Mouse (Mus musculus) liver, embryonic 12.5 days (tissue): ENCODE data around the gene Adamtsl5. TPM values are rescaled to one million over a fixed set of nuclear protein-coding genes. Genes with fewer than 3 reads are reported as not detected.

ENCODE experiments used
- ATAC-seq: fragments of 200-750 bp; cut with Nextera tagmentation; 2 replicates; pipeline ENCODE4 v1.8.0; 2017; ENCODE audit warnings: moderate number of reproducible peaks, mild to moderate bottlenecking, moderate library complexity
- H3K27ac ChIP-seq: fragments of 300-500 bp; sonication (generic); 2 replicates; pipeline ENCODE4 v1.5.1; 2016; ENCODE audit warnings: mild to moderate bottlenecking
- H3K27me3 ChIP-seq: fragments of 300-500 bp; sonication (generic); replicated peaks from 2 replicates; pipeline ENCODE4 v1.6.1; 2016; ENCODE audit warnings: mild to moderate bottlenecking, moderate library complexity
- H3K36me3 ChIP-seq: fragments of 300-500 bp; sonication (generic); 2 replicates; pipeline ENCODE4 v1.6.1; 2016; ENCODE audit warnings: mild to moderate bottlenecking, moderate library complexity
- H3K4me1 ChIP-seq: fragments of 300-500 bp; sonication (generic); 2 replicates; pipeline ENCODE4 v1.6.1; 2016
- H3K4me2 ChIP-seq: fragments of 300-500 bp; sonication (generic); 2 replicates; pipeline ENCODE4 v1.6.1; 2016; ENCODE audit warnings: mild to moderate bottlenecking, moderate library complexity
- H3K4me3 ChIP-seq: fragments of 300-500 bp; sonication (generic); 2 replicates; pipeline ENCODE4 v1.5.1; 2016; ENCODE audit warnings: mild to moderate bottlenecking, moderate library complexity
- H3K9ac ChIP-seq: fragments of 300-500 bp; sonication (generic); 2 replicates; pipeline ENCODE4 v1.6.1; 2016; ENCODE audit warnings: mild to moderate bottlenecking, moderate library complexity
- H3K9me3 ChIP-seq: fragments of 300-500 bp; sonication (generic); replicated peaks from 2 replicates; pipeline ENCODE4 v1.6.1; 2016; ENCODE audit warnings: mild to moderate bottlenecking, moderate library complexity
- WGBS: fragments of 180-500 bp; shearing (Covaris S2); methylation state at CpG from one replicate; pipeline ENCODE4 v1.1.7; 2016; ENCODE audit not compliant: insufficient replicate concordance; 5-methylcytosine and 5-hydroxymethylcytosine counted together
- polyA plus RNA-seq: library from polyadenylated mRNA; unstranded; fragments of >200 nt; fragmentation: Nextera tagmentation; extraction: Ambion mirVana; gene quantifications from 2 replicates; pipeline ENCODE4 v1.2.1, GENCODE M21; 2016

Gene Adamtsl5
- polyA plus RNA-seq, 1 experiment from 2014 or later: 2.4 TPM

- H3K27me3 ChIP-seq: peaks cover 91% of the 10 kb centered on the region
- no peaks in the 10 kb centered on the region for H3K9me3 ChIP-seq
- no peak overlapping the region for H3K4me3 ChIP-seq
- H3K9ac ChIP-seq: no peak overlapping the region
- no peak overlapping the region for H3K27ac ChIP-seq
- no peak for ATAC-seq
- H3K4me2 ChIP-seq: no peak overlapping the region
- WGBS: 17% methylated on average over 20 of the region's 20 CpGs
- H3K36me3 ChIP-seq: peaks cover 15% of the 10 kb centered on the region
- H3K4me1 ChIP-seq: peaks cover 43% of the 10 kb centered on the region
Measured at GRCm38 (mm10) chr10:80313627-80314201, 34.5 kb downstream of the Adamtsl5 start.

GRCm38 (mm10) chr10:80312586-80313504 is 35.4 kb downstream of the Adamtsl5 start:
- Histone ChIP-seq H3K9me3 (no peaks in the 10 kb centered on the region), H3K9ac (no peak overlapping the region), H3K27ac (no peak overlapping the region), H3K4me2 (no peak overlapping the region), H3K4me3 (no peak overlapping the region), H3K4me1 (peaks cover 34% of the 10 kb centered on the region), H3K36me3 (peaks cover 6% of the 10 kb centered on the region), H3K27me3 (peaks cover 100% of the 10 kb centered on the region)
- ATAC-seq: no peak
- 51% methylated on average over 54 of the region's 54 CpGs for WGBS

- WGBS: 54% methylated on average over 16 of the region's 16 CpGs
- no peak overlapping the region for H3K4me2 ChIP-seq
- H3K9ac ChIP-seq: no peak overlapping the region
- H3K36me3 ChIP-seq: no peaks in the 10 kb centered on the region
- H3K4me1 ChIP-seq: peaks cover 21% of the 10 kb centered on the region
- ATAC-seq: no peak
- H3K9me3 ChIP-seq: no peaks in the 10 kb centered on the region
- H3K4me3 ChIP-seq: no peak overlapping the region
- no peak overlapping the region for H3K27ac ChIP-seq
- peaks cover 100% of the 10 kb centered on the region for H3K27me3 ChIP-seq
Measured at GRCm38 (mm10) chr10:80311560-80311959, 36.7 kb downstream of the Adamtsl5 start.

GRCm38 (mm10) chr10:80304862-80305261 is 43.4 kb downstream of the Adamtsl5 start:
- H3K4me3 ChIP-seq: peak overlapping the region; percentile 39
- peak overlapping the region; percentile 65 for H3K4me2 ChIP-seq
- no peak overlapping the region for H3K9ac ChIP-seq
- ATAC-seq: peak; percentile 63
- peaks cover 16% of the 10 kb centered on the region for H3K4me1 ChIP-seq
- H3K9me3 ChIP-seq: no peaks in the 10 kb centered on the region
- peaks cover 99% of the 10 kb centered on the region for H3K27me3 ChIP-seq
- H3K36me3 ChIP-seq: no peaks in the 10 kb centered on the region
- no peak overlapping the region for H3K27ac ChIP-seq
- 3% methylated on average over 25 of the region's 25 CpGs for WGBS

GRCm38 (mm10) chr10:80304458-80304857 is 43.8 kb downstream of the Adamtsl5 start:
- H3K9me3 ChIP-seq: no peaks in the 10 kb centered on the region
- H3K4me2 ChIP-seq: peak overlapping the region; percentile 65
- peak overlapping the region; percentile 39 for H3K4me3 ChIP-seq
- no peaks in the 10 kb centered on the region for H3K36me3 ChIP-seq
- no peak overlapping the region for H3K9ac ChIP-seq
- no peak overlapping the region for H3K27ac ChIP-seq
- H3K27me3 ChIP-seq: peaks cover 99% of the 10 kb centered on the region
- peaks cover 16% of the 10 kb centered on the region for H3K4me1 ChIP-seq
- WGBS: 8% methylated on average over 12 of the region's 12 CpGs
- ATAC-seq: no peak; the same call in 1 of the 2 replicates

- H3K27ac ChIP-seq: no peak overlapping the region
- no peak overlapping the region for H3K9ac ChIP-seq
- H3K27me3 ChIP-seq: peaks cover 99% of the 10 kb centered on the region
- H3K4me2 ChIP-seq: no peak overlapping the region; the same call in 1 of the 2 replicates
- H3K4me3 ChIP-seq: no peak overlapping the region
- peak; percentile 31 for ATAC-seq
- peaks cover 19% of the 10 kb centered on the region for H3K4me1 ChIP-seq
- 25% methylated on average over 9 of the region's 9 CpGs for WGBS
- no peaks in the 10 kb centered on the region for H3K36me3 ChIP-seq
- H3K9me3 ChIP-seq: no peaks in the 10 kb centered on the region
Measured at GRCm38 (mm10) chr10:80302471-80302881, 45.7 kb downstream of the Adamtsl5 start.

- ATAC-seq: no peak; the same call in 1 of the 2 replicates
- no peak overlapping the region; the same call in 1 of the 2 replicates for H3K4me2 ChIP-seq
- no peaks in the 10 kb centered on the region for H3K36me3 ChIP-seq
- H3K9ac ChIP-seq: no peak overlapping the region
- H3K4me1 ChIP-seq: peaks cover 24% of the 10 kb centered on the region
- 61% methylated on average over 5 of the region's 5 CpGs for WGBS
- H3K27me3 ChIP-seq: peaks cover 99% of the 10 kb centered on the region
- H3K9me3 ChIP-seq: no peaks in the 10 kb centered on the region
- no peak overlapping the region for H3K27ac ChIP-seq
- H3K4me3 ChIP-seq: no peak overlapping the region
Measured at GRCm38 (mm10) chr10:80302082-80302355, 46.2 kb downstream of the Adamtsl5 start.

GRCm38 (mm10) chr10:80301256-80302081 is 46.7 kb downstream of the Adamtsl5 start:
- ATAC-seq: no peak
- no peaks in the 10 kb centered on the region for H3K36me3 ChIP-seq
- H3K9ac ChIP-seq: no peak overlapping the region
- no peak overlapping the region for H3K4me2 ChIP-seq
- H3K27me3 ChIP-seq: peaks cover 99% of the 10 kb centered on the region
- 61% methylated on average over 10 of the region's 10 CpGs for WGBS
- H3K9me3 ChIP-seq: no peaks in the 10 kb centered on the region
- no peak overlapping the region for H3K4me3 ChIP-seq
- peaks cover 29% of the 10 kb centered on the region for H3K4me1 ChIP-seq
- H3K27ac ChIP-seq: no peak overlapping the region

GRCm38 (mm10) chr10:80300672-80301181 is 47.5 kb downstream of the Adamtsl5 start:
- no peak overlapping the region for H3K4me3 ChIP-seq
- 31% methylated on average over 11 of the region's 11 CpGs for WGBS
- no peak overlapping the region for H3K27ac ChIP-seq
- H3K27me3 ChIP-seq: peaks cover 93% of the 10 kb centered on the region
- no peak overlapping the region for H3K9ac ChIP-seq
- H3K4me1 ChIP-seq: peaks cover 37% of the 10 kb centered on the region
- no peaks in the 10 kb centered on the region for H3K9me3 ChIP-seq
- H3K36me3 ChIP-seq: no peaks in the 10 kb centered on the region
- H3K4me2 ChIP-seq: no peak overlapping the region
- no peak for ATAC-seq

- Histone ChIP-seq H3K4me3 (no peak overlapping the region), H3K4me1 (peaks cover 40% of the 10 kb centered on the region), H3K9ac (no peak overlapping the region), H3K27ac (no peak overlapping the region), H3K27me3 (peaks cover 84% of the 10 kb centered on the region), H3K9me3 (no peaks in the 10 kb centered on the region), H3K4me2 (no peak overlapping the region), H3K36me3 (peaks cover 3% of the 10 kb centered on the region)
- 49% methylated on average over 10 of the region's 10 CpGs for WGBS
- ATAC-seq: no peak
Measured at GRCm38 (mm10) chr10:80299824-80300223, 48.4 kb downstream of the Adamtsl5 start.

GRCm38 (mm10) chr10:80299301-80299700 is 48.9 kb downstream of the Adamtsl5 start:
- Histone ChIP-seq H3K9ac (no peak overlapping the region), H3K4me3 (no peak overlapping the region), H3K27ac (no peak overlapping the region), H3K9me3 (no peaks in the 10 kb centered on the region), H3K27me3 (peaks cover 79% of the 10 kb centered on the region), H3K36me3 (peaks cover 9% of the 10 kb centered on the region), H3K4me1 (peaks cover 40% of the 10 kb centered on the region), H3K4me2 (no peak overlapping the region)
- no peak for ATAC-seq
- WGBS: 18% methylated on average over 15 of the region's 15 CpGs
